Mouse (Mus musculus): Measurements from ENCODE around the gene Cdcp2. TPM values are rescaled to one million over a fixed set of nuclear protein-coding genes. Genes with fewer than 3 reads are reported as not detected.

Cdcp2 gene
- total RNA-seq, 2 experiments from 2014 or later = not detected

DNA sequence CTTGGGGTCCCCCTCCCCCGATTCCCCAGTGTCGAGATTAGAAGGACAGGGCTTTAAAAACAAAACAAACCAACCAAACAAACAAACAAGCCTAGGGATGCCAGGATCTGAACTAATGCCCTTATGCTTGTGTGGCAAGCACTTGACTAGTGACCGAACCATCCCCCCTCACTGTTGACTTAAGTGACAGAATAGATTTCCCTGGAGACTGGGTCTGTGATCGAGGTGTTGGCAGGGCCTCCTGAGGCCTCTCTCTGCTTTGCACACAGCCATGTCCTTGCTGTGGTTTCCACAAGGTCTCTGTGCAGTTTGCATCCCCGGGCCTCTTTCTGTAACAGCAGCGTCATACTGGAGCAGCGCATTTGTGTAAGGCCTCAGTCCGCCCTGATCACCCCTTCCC, 32.7 kb downstream of the Cdcp2 start:
- DNase-seq (ENCODE audit: low spot score in 2 of 2) = no peak

DNA sequence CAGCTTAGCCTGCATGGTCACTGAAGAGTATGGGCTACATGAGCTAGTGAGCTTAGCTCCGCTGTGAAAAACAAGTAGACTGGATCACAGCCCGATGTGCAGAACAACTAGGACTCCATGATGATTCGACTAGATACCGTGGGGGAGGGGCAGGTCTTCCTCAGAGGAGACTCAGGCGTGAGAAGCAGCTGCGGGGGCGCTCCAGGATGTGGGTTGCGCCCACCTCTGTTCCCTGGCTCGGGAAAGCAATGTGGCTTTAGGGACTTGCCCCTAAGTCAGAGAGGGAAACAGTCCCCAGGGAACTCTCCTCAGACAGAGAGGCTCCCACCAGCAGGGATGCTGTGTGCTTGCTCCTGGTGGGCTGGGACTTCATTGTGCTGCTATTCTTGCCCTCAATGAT, 33.8 kb downstream of the Cdcp2 start:
- peak in 1 of 2 experiments; percentile 19 for DNase-seq (ENCODE audit: low spot score in 2 of 2)

DNA sequence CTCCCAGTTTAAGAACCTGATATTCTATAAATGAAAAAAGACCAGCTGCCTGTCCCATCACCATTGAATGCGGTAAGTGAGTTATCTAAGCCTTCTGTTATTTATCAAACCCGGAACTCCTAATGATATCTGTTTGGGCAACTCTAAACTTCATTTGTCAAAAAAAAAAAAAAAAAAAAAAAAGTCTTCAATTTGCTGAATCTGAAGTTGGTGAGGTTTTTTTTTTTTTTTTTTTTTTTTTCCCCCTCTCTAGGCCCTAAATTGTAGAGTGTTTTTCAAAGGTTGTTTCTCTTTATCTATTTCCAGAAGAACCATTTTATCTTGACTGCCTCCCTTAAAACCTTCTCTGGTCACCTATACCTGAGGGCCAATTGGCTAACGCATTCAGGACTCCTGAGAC, 38.2 kb downstream of the Cdcp2 start:
- DNase-seq (ENCODE audit: low spot score in 2 of 2) = no peak

DNA sequence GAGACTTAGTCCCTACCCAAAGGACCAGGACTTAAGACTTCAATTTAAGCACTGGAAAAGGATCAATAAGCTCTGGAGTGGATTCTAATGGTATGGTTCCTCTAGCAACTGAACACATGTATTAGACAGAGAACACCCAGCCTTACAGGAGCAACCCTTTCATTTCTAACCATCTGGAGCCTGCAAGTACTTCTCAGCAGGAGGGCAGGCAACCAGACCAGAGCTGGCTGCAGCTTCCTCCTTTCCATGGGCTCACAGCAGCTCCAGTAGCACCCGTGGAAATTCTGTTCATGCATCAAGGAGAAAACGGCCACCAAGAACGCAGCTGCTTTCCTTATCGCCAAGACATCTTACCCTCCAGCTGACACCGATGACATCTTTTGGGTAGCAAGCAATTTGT, 39.0 kb downstream of the Cdcp2 start:
- no peak for DNase-seq (ENCODE audit: low spot score in 2 of 2)

DNA sequence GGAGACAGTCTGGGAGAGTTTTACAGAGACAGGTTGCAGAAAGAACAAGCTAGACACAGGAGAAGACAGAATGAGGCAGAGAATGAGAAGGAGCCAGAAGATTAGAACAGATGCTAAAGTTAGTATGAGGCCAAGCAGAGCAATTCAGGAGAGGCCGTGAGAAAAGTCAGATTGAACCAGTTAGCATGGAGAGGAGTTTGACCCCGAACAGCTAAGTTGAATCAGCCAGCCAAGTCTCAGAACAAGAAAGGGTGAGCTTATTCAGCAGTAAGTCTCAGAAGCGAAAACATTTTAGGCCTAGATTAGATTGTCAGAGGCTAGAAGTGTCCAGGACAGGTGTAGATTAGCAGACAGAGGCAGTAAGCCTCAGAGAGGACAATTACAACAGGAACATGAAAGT, 39.8 kb downstream of the Cdcp2 start:
- no peak for DNase-seq (ENCODE audit: low spot score in 2 of 2)

DNA sequence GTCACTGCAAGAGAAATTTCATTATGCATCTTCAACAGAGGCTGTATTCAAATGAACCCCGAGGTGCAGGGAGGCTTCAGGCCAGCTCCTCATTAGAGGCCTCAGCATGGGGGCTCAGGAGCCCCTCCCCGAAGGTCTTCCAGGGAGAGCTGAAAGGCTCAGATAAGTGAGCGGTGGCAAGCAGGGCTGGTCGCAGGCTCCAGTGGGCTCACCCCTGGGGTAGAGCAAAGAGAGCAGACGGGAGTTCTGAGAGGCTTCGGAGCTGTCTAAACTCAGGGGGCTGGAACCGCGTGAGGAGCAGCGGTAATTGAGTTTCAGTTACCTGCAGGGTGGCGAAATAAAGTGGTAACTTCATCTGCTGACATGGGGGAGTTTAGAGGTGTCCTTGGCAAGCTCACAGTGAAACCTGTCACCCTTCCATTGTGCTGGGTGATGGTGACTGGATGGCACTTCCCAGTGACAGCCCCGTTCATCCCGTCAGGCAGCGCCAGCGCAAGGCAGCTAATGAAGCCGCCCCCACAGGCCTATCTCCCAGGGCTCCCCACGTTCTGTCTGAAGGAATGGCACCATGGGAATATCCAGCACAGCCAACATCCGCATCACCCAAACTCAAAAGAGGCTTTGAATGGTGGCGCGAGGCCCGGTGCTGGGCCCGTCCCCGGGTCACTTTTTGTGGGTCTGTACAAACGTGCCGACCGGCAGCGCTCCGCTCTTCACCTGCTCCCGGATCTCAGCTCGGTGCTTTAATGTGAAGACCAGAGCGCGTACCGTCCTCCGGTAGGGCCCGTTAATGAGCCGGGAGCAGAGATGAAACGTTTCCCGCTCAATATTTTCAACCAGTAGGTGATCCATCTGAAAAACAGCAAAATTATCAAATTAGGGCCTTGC, 42.5 kb downstream of the Cdcp2 start:
- DNase-seq (ENCODE audit: low spot score in 2 of 2) = no peak

DNA sequence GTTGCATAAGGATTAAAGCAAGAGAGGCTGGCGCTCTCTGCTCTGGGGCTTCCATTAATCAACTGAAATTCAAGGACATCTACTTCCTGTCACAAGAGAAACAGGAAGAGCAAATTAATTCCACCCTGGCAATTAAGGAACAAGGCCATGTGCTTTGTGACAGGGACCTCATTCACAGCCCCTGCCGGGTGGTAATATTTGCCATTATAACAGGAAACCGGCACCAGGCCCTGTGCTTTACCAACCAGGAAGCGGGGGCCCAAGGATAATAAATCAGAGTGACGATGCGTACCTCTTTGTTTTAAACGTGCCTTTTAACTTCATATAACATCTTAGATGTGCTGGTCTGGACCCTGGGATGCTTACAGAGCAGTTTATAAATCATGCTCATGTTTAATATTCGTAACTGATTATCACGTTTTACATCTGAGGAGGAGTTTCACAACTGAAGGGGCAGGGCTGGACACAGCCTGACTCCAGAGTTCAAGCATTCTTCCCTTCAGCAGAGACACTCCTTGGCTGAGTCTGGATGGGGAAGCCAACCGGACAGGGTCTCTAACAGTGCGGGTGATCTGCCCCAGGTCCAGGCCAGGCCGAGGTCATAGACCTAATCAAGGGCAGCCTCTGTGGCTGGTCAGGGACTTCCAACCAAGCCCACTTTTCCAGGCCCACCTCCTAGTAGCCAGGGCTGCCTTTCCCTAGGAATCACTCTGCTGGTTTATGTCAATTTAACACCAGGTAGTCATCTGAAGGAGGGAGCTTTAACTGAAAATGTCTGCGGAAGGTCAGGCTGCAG, 43.3 kb downstream of the Cdcp2 start:
- DNase-seq (ENCODE audit: low spot score in 2 of 2) = no peak

DNA sequence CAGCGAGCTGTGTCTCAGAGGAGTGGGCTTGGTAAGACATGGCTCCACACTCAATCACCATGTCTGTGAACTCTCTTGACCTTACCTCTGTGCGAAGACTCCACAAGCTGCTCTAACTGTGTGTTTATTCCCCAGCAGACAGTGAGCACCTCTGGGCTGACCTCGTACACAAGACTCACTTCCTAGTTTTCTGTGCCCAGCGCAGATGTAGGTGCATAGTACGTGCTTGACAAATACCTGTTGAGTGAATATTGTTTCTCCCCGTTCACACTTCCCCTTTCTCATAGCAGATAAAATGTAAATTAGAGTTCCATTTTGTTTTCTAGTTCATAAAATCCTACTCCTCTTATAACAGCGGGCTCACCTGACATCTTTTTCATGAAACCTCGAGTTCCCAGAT, 46.8 kb downstream of the Cdcp2 start:
- DNase-seq (ENCODE audit: low spot score in 2 of 2) = no peak

DNA sequence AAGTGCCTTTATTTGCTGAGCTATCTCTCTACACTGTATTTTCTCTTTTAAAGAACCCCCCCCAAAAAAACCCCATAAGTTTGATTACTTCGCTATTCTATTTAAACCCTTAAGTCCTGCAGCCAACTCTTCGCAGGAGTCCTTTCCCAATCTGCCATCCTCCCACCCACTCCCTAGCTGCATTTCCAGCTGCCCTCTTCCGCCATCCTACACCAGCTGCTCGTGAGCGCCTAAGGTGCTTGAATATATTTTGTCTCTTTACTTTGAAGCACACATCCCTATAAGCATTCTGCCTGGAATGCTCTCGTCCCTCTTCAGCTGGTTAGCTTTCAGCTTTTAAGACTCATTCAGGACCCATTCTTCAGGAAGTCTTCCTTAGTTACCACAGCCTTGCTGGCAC, 54.3 kb downstream of the Cdcp2 start:
- peak in 1 of 2 experiments; percentile 23 for DNase-seq (ENCODE audit: low spot score in 2 of 2)

DNA sequence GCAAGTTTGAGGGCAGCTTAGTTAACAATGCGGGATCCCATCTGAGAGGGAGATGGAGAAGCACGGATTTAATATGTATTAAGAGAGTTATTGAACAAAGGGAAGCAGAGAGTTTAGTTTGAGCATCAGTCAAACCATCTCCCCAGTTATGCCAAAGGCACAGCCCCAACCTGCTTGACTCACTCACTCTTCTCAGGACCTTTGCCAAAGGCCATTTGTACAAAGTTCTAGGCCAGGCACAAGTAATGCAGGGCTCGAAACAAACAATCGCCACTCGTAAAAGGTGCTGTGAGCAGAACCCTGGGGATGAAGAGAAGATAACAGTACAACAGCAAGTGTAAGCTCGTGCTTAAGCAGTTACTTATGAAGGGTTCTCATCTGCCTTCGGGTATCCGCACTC, 55.9 kb downstream of the Cdcp2 start:
- no peak for DNase-seq (ENCODE audit: low spot score in 2 of 2)

DNA sequence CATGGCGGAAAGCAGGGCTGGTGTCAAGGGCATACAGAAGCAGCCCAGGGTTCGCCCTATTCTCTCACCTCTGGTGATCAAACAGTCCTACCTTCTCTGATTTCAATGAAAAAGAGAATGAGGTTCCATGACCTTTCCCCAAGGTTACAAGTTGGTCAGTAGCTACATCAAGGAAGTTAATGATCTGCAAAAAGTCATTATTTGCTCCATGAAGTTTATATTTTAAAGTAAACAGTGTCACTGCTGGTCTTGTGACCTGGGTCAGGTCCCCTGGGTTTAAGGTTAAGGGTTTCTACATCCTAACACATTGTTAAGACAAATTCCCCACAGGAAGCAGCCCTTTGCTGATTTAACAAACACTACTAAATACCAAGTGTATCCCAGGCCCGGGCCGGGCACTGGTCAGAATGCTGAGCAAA, 60.3 kb downstream of the Cdcp2 start:
- DNase-seq (ENCODE audit: low spot score in 2 of 2) = no peak

DNA sequence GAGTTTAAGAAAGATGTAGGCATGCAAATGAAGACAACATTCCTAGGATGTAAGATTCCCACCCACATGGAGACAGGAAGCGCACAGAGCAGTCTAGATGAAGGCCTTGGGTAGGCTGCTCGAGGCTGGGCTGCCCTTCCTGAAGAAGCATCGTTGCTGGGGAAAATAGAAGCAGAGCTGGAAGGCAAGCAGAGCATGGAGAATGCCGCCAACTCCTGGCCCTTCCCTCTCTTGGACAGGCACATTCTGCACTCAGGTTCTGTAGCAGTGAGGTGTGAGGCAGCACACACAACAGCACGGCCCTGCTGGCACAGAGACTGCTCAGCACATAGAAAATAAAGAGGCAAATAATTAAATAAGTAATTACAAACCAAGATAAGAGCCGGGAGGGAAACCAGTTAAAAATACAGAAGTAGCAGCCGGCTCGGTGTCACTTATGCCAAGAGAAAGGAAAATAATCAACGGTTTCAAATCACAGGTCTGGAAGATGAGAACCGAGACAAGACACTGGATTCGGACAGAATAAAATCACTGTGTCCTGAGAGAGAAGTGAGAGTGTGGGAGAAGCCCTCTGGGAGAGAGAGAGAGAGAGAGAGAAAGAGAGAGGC, 62.6 kb downstream of the Cdcp2 start:
- DNase-seq (ENCODE audit: low spot score in 2 of 2) = no peak

DNA sequence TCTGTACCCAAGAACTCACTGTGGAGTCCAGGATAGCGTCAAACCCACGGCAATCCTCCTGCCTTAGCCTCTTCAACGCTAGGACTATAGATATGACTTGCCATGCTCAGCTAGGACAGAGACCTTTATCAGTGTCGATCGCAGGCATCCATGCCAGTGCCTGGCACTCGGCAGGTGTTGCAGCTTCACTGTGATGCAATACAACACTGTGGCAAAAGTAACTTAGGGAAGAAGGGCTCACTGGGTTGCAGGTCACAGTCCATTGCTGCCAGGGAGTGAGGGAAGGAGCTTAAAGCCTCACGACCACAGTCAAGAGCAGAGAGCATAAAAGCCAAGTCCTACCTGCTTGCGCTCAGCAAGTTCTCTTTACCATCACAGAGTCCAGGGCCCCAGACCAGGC, 63.5 kb downstream of the Cdcp2 start:
- DNase-seq (ENCODE audit: low spot score in 2 of 2) = no peak

Other genes starting within 250 kb of the Cdcp2 start
- gene Ssbp3, start 186.2 kb upstream of the Cdcp2 start, total RNA-seq (2021) = 100 to 1,000 TPM; 158 to 189 TPM
- 10 to 100 TPM; 56.7 to 58.7 TPM for gene Mrpl37, start 30.0 kb upstream of the Cdcp2 start, total RNA-seq (2021)
- gene Cyb5rl, start 29.9 kb upstream of the Cdcp2 start, total RNA-seq (2021) = 1 to 10 TPM; 7.8 TPM
- gene Tmem59, start 81.5 kb downstream of the Cdcp2 start, total RNA-seq (2021) = 100 to 1,000 TPM; 224 to 234 TPM
- gene Tceanc2, start 82.2 kb downstream of the Cdcp2 start, total RNA-seq (2021) = 10 to 100 TPM; 17.2 to 17.3 TPM
- not detected for gene Ldlrad1, start 112.3 kb downstream of the Cdcp2 start, total RNA-seq (2021)
- 10 to 100 TPM; 35.7 to 37.7 TPM for gene Lrrc42, start 156.6 kb downstream of the Cdcp2 start, total RNA-seq (2021)
- 10 to 100 TPM; 21.8 to 23.0 TPM for gene Hspb11, start 156.7 kb downstream of the Cdcp2 start, total RNA-seq (2021)
- not detected for gene Dio1, start 210.3 kb downstream of the Cdcp2 start, total RNA-seq (2021)
- gene Yipf1, start 217.5 kb downstream of the Cdcp2 start, total RNA-seq (2021) = 10 to 100 TPM; 54.9 to 58.4 TPM